Mouse (Mus musculus) cerebellum, postnatal 10 days (tissue): Measurements from ENCODE around the gene Gm12169.
"Not testable (repeated sequence)": the region's sequence is repeated elsewhere in the genome, so short reads cannot be mapped to it uniquely, and the experiment has no call there.

ENCODE experiments used
- DNase-seq, 2 experiments: peaks; one replicate each; pipeline ENCODE4 v3.0.0; 2021; ENCODE audit warnings: mixed read lengths in 2 of 2

The Gm12169 gene

GRCm38 (mm10) chr11:46523912-46524311 is at the start of gene Gm12169:
Gene Gm12169 (plus strand): TSS chr11:46524212.
- no peak for DNase-seq

GRCm38 (mm10) chr11:46474220-46474619 is 49.8 kb upstream of the Gm12169 start:
- DNase-seq: no peak

GRCm38 (mm10) chr11:46479311-46479710 is 44.7 kb upstream of the Gm12169 start:
- DNase-seq: no peak

GRCm38 (mm10) chr11:46480517-46480916 is 43.5 kb upstream of the Gm12169 start:
- no peak for DNase-seq

GRCm38 (mm10) chr11:46488231-46488630 is 35.8 kb upstream of the Gm12169 start:
- peak in 1 of 2 experiments; percentile 2 for DNase-seq

GRCm38 (mm10) chr11:46488650-46489049 is 35.4 kb upstream of the Gm12169 start:
- DNase-seq: no peak

DNA sequence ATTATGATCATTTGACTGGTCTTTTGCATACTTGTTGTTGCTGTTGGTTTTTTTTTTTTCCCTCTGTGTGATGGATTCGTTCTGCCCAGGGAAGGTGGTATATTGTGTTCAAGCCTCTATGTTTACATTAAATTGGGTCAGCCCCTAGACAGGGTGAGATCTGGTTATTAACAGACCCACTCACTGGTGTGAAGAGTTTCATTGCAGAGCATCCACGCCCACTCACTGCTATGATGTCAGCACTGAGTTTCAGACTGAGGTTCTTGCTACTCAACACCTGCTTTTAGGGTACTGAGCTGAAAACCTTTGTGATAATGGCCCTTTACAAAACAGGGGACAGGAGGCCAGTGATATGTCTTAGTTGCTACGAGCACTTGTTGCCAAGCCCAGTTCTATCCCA is 16.9 kb upstream of the Gm12169 start:
- DNase-seq: no peak

DNA sequence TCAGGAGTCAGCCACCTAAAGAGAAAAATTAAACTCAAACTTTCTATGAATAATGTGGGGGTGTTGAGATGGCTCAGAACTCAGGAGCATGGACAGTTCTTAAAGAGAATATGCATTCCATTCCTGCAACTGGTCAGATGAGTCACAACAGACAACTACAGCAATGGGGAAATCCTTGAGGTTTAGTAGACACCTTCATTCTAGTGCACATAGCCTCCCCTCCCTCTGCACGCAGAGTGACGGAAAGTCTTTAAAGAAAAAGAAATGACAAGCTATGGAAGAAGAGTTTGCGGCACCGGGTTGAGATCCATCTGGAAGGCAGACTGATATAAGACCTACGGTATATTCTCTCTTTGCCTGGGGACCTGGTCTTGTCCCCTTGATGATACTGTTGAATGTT is 14.1 kb upstream of the Gm12169 start:
- no peak for DNase-seq

DNA sequence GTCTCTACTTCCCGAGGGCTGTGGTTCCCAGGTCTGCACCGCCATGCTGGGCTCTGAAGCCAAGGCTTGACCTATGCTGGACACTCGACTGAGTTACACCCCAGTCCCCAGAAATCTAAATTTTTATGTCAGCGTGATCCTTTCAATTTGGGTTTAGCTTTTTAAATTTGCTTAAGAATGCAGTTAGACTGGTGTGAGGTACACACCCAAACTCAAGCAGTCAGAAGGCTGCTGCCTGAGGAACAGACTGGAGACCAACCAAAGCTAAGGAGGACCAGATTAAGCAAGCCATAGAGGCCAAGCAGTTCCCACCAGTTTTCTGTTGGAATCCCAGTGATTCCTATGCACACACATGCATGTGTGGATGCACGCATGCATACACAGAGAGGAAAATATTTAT is 2.7 kb upstream of the Gm12169 start:
- not testable (repeated sequence) for DNase-seq

GRCm38 (mm10) chr11:46522719-46523118 is 1.3 kb upstream of the Gm12169 start:
- peak in 1 of 2 experiments; percentile 2 for DNase-seq

GRCm38 (mm10) chr11:46530149-46530548 is 6.1 kb downstream of the Gm12169 start:
- no peak for DNase-seq

- DNase-seq: no peak
These were observed 13.0 kb downstream of the Gm12169 start for GRCm38 (mm10) chr11:46536978-46537377.

- DNase-seq: no peak
These were observed 19.5 kb downstream of the Gm12169 start for GRCm38 (mm10) chr11:46543530-46543929.

- no peak for DNase-seq
These were observed 25.7 kb downstream of the Gm12169 start for GRCm38 (mm10) chr11:46549721-46550120.

DNA sequence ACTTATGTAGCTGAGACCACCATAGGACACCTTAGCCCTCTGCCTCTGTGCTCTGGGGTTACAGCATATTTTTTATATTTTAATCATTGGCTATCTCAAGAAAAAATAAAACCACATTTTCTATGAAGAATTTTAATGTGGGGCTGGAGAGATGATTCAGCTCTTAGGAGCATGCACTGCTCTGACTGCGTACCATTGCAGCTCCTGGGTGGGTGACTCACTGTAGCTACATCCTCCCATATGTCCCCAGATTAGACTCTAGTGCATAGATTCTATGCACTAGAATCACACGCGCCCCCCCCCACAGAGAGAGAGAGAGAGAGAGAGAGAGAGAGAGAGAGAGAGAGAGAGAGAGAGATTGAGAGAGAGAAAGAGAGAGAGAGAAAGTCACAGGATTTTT is 28.7 kb downstream of the Gm12169 start:
- no peak for DNase-seq

- DNase-seq: no peak
These were observed 37.1 kb downstream of the Gm12169 start for GRCm38 (mm10) chr11:46561096-46561495.

GRCm38 (mm10) chr11:46564671-46565070 is 40.7 kb downstream of the Gm12169 start:
- DNase-seq: no peak

DNA sequence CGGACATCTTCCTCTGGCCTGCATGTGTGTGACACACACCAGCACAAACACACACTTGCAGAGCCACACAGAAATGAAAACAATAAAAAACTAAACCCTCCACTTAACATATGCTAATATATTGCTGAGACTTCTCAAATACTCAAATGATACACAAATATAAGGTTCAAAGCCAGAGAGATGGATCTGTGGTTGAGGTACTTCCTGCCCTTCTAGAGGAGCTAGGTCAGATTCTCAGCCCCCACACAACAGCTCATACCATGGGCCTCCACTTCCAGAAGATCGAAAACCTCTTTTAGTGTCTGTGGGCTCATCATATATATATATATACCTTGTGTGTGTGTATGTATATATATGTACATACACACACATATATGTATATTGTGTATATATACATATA is 42.0 kb downstream of the Gm12169 start:
- DNase-seq: no peak

DNA sequence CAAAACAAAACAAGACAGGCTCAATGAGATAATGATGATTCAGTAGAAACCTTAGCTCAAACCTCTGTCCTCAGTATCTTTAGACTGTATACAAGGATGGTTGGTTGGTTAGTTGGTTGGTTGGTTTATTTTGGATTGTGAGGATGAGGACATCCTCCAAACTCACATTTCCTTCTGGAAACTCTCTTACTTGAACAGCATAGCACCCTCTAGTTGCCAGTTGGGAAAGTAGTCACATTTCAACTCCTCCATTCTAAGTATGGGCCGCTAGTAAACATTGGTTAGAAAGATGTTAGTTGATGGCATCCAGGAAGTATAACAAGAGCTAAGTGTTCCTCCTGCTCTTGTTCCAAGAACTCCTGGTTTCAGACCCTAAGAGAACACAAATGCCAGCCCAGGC is 45.1 kb downstream of the Gm12169 start:
- no peak for DNase-seq

DNA sequence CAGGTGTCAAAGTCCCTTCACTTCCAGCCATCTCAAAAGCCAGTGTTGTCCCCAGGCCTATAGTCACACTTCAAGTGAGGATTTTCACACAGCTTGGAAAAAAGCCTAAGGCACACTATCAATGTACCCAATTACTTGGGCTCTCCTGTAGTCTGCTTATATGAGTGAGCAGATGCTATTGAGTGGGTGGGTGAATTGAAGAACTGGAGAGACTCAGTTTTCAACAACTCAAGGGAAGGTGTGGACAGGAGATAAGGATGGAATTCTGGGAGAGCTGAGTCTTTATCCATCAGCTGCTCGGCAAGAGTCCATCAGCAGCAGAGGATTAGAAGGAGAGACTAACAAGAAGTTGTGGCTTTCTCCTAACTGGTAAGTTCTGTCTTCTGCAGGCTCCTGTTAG is 47.3 kb downstream of the Gm12169 start, which contains the start of gene BC053393:
Gene BC053393, plus strand, starts transcription at position 210 of the 400 bp plus-strand sequence.
- no peak for DNase-seq

DNA sequence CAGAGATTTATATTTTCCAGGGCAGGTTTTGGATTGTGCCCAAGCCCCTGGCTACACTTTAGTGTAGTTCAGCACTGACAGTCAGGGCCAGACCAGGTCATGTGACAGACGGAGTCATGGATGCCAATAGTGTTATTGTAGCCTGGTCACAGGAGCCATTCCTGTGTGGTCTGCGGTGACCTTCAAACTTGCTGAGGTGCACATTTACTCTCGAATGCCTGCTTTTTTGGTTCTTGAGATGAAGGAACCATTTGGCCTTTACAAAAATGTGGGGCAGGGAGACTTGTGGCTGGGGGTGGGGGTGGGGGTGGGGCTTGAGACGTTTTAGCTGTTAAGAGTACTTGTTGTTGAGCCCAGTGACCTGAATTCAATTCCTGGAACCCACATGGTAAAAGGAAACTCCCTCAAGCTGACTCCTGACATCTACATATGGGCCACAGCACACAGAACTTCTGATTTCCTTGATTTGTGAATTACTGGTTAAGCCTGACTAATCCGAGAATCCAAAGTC is 54.8 kb downstream of the Gm12169 start:
- DNase-seq: no peak

DNA sequence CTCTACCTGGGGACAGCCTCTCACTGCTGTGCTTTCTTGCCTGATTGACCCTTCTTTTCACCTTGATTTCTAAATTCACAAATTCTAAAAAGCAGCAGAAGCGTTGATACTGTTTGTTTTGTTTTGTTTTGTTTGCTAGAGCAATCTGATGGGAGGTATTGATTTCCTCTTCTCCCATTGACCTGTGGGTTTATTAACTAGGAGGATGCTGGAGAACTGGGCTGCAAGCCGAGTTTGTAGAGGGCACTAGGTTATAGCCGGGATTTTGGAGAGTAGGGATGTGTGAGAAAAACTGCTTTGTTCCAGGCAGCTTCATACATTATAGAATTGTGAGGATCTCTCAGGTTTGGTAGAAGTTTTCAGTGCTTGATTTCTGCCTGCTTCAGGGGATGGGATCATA is 56.4 kb downstream of the Gm12169 start:
- DNase-seq: no peak

- no peak for DNase-seq
These were observed 58.7 kb downstream of the Gm12169 start for GRCm38 (mm10) chr11:46582741-46583140.
